ENCODE assay signal across 9 mouse cellular contexts in genomic region chr10:99203163-99203562, GRCm38 (mm10). TPM values are rescaled to one million over a fixed set of nuclear protein-coding genes. Genes with fewer than 3 reads are reported as not detected.
DNase-seq lines count a peak whose midpoint lies in the region; ATAC-seq and TF ChIP-seq lines count a peak whose summit lies in the region.
"Had no signal": no experiment of that assay in that cellular context is flagged by ENCODE, and none has a peak within 500 bp of the region (broad histone marks: within the 10 kb centered on the region; RNA-seq: fewer than 3 reads in every experiment).

No protein-coding gene starts in this region.

- H3K27me3 ChIP-seq in heart, embryonic 16.5 days (ENCODE audit: control insufficient read depth, insufficient read depth, low read length) = no peaks in the 10 kb centered on the region
- H3K27me3 ChIP-seq in embryonic facial prominence, embryonic 15.5 days = no peaks in the 10 kb centered on the region
- H3K27me3 ChIP-seq in limb, embryonic 10.5 days (ENCODE audit: low read depth, poor library complexity, severe bottlenecking) = no peaks in the 10 kb centered on the region
- H3K27me3 ChIP-seq in midbrain, postnatal 0 days (ENCODE audit: insufficient read depth, low read length) = no peaks in the 10 kb centered on the region

- peak overlapping the region; percentile 41 for H3K4me3 ChIP-seq in heart, embryonic 16.5 days (ENCODE audit: low read length)
- H3K4me3 ChIP-seq in embryonic facial prominence, embryonic 15.5 days (replicated peaks) = peak overlapping the region; percentile 38
- H3K4me3 ChIP-seq in limb, embryonic 10.5 days = peak overlapping the region; percentile 43
- H3K4me3 ChIP-seq in midbrain, postnatal 0 days (ENCODE audit: low read depth, low read length) = no peak overlapping the region

- no peak for TF ChIP-seq CTCF in midbrain, postnatal 0 days (IDR thresholded peaks at IDR 0.05)

- WGBS in heart, embryonic 16.5 days = 43% methylated on average over 5 of the region's 5 CpGs
- WGBS in embryonic facial prominence, embryonic 15.5 days = 45% methylated on average over 5 of the region's 5 CpGs
- 47% methylated on average over 5 of the region's 5 CpGs for WGBS in limb, embryonic 10.5 days
- 38% methylated on average over 5 of the region's 5 CpGs for WGBS in midbrain, postnatal 0 days

- H3K4me1 ChIP-seq in heart, embryonic 16.5 days (ENCODE audit: control insufficient read depth, insufficient read depth, low read length) = peaks cover 13% of the 10 kb centered on the region
- H3K4me1 ChIP-seq in embryonic facial prominence, embryonic 15.5 days = no peaks in the 10 kb centered on the region; the same call in 1 of the 2 replicates
- H3K4me1 ChIP-seq in limb, embryonic 10.5 days = peaks cover 65% of the 10 kb centered on the region
- no peaks in the 10 kb centered on the region for H3K4me1 ChIP-seq in midbrain, postnatal 0 days (ENCODE audit: insufficient read depth, low read length)

- H3K36me3 ChIP-seq in heart, embryonic 16.5 days (ENCODE audit: control insufficient read depth, insufficient read depth) = no peaks in the 10 kb centered on the region; the same call in 1 of the 2 replicates
- H3K36me3 ChIP-seq in embryonic facial prominence, embryonic 15.5 days = no peaks in the 10 kb centered on the region
- H3K36me3 ChIP-seq in limb, embryonic 10.5 days = peaks cover 10% of the 10 kb centered on the region; the same call in 1 of the 2 replicates
- H3K36me3 ChIP-seq in midbrain, postnatal 0 days (ENCODE audit: insufficient read depth, low read length) = no peaks in the 10 kb centered on the region

- ATAC-seq in heart, embryonic 16.5 days (replicated peaks; ENCODE audit: extremely low read depth, insufficient read depth, low FRiP score) = no peak
- no peak for ATAC-seq in embryonic facial prominence, embryonic 15.5 days (ENCODE audit: insufficient number of reproducible peaks, low FRiP score, low TSS enrichment, low read depth)
- ATAC-seq in midbrain, postnatal 0 days (ENCODE audit: low FRiP score) = no peak

- no peaks in the 10 kb centered on the region for H3K9me3 ChIP-seq in heart, embryonic 16.5 days (replicated peaks; ENCODE audit: control insufficient read depth, low read length)
- H3K9me3 ChIP-seq in embryonic facial prominence, embryonic 15.5 days (replicated peaks) = no peaks in the 10 kb centered on the region
- H3K9me3 ChIP-seq in limb, embryonic 10.5 days (replicated peaks) = no peaks in the 10 kb centered on the region
- H3K9me3 ChIP-seq in midbrain, postnatal 0 days (ENCODE audit: low read length) = no peaks in the 10 kb centered on the region

- no peak overlapping the region for H3K9ac ChIP-seq in heart, embryonic 16.5 days (ENCODE audit: low read length)
- H3K9ac ChIP-seq in embryonic facial prominence, embryonic 15.5 days = no peak overlapping the region
- H3K9ac ChIP-seq in midbrain, postnatal 0 days (replicated peaks; ENCODE audit: low read length, poor library complexity, severe bottlenecking) = no peak overlapping the region

- H3K27ac ChIP-seq in heart, embryonic 16.5 days (ENCODE audit: low read length) = peak overlapping the region; percentile 85
- H3K27ac ChIP-seq in embryonic facial prominence, embryonic 15.5 days (replicated peaks) = peak overlapping the region; percentile 67; the same call in 1 of the 2 replicates
- peak overlapping the region; percentile 73 for H3K27ac ChIP-seq in limb, embryonic 10.5 days
- H3K27ac ChIP-seq in midbrain, postnatal 0 days (ENCODE audit: low read depth, low read length) = no peak overlapping the region

- H3K4me2 ChIP-seq in heart, embryonic 16.5 days (ENCODE audit: low read depth, low read length) = peak overlapping the region; percentile 65
- H3K4me2 ChIP-seq in embryonic facial prominence, embryonic 15.5 days (replicated peaks) = peak overlapping the region; percentile 62
- H3K4me2 ChIP-seq in midbrain, postnatal 0 days (ENCODE audit: low read depth, low read length, poor library complexity, severe bottlenecking) = peak overlapping the region; percentile 52

- no peak for DNase-seq in heart, adult 18-20 months
- DNase-seq in limb, embryonic 10.5 days (ENCODE audit: low spot score) = no peak
- DNase-seq in midbrain, postnatal 0 days (ENCODE audit: low spot score) = no peak
- no peak for DNase-seq in yolk sac, embryonic 10.5 days (ENCODE audit: low spot score)
- no peak for DNase-seq in kidney, postnatal 4 days
- DNase-seq in thymus, postnatal 14 days = no peak
- DNase-seq: right cerebral cortex, adult 18-20 months had no signal

RNA-seq across cellular contexts. Expression of gene Dusp6, which starts 59.9 kb away (rescaled TPM):
- 39.4 and 40.7 TPM in 2 replicates for polyA plus RNA-seq in heart, embryonic 16.5 days (2015; fragmentation: Nextera tagmentation; extraction: Ambion mirVana)
- 10 to 100 TPM; 14.0 to 16.0 TPM for total RNA-seq in heart, adult 18-20 months (2021)
- polyA plus RNA-seq in embryonic facial prominence, embryonic 15.5 days (2015; fragmentation: Nextera tagmentation; extraction: Ambion mirVana) = 65.2 and 68.1 TPM in 2 replicates
- 206 and 223 TPM in 2 replicates for polyA plus RNA-seq in limb, embryonic 10.5 days (2016; fragmentation: Nextera tagmentation; extraction: Ambion mirVana)
- 47.7 and 52.1 TPM in 2 replicates for total RNA-seq in midbrain, postnatal 0 days (2014; rRNA removed)
- 23.5 and 25.4 TPM in 2 replicates for polyA plus RNA-seq in midbrain, postnatal 0 days (2015; fragmentation: Nextera tagmentation; extraction: Ambion mirVana)
